Mouse (Mus musculus) neural tube, embryonic 14.5 days (tissue): ENCODE measurements around the gene 4930562C15Rik. TPM values are rescaled to one million over a fixed set of nuclear protein-coding genes. Genes with fewer than 3 reads are reported as not detected.

Experiments
- ATAC-seq: fragments of 200-750 bp; cut with Nextera tagmentation; 2 replicates; pipeline ENCODE4 v1.8.0; 2017; ENCODE audit warnings: low read depth, mild to moderate bottlenecking, moderate TSS enrichment, moderate library complexity
- H3K27ac ChIP-seq: fragments of 300-500 bp; sonication (generic); 2 replicates; pipeline ENCODE4 v1.5.1; 2014; ENCODE audit warnings: low read depth, mild to moderate bottlenecking, control low read depth, low read length, moderate library complexity, mixed read lengths
- H3K27me3 ChIP-seq: fragments of 300-500 bp; sonication (generic); 2 replicates; pipeline ENCODE4 v1.6.1; 2014; ENCODE audit warnings: low read length; ENCODE audit not compliant: control insufficient read depth, insufficient read depth
- H3K36me3 ChIP-seq: fragments of 300-500 bp; sonication (generic); 2 replicates; pipeline ENCODE4 v1.6.1; 2014; ENCODE audit warnings: low read length, mixed read lengths; ENCODE audit not compliant: control insufficient read depth, insufficient read depth
- H3K4me1 ChIP-seq: fragments of 300-500 bp; sonication (generic); 2 replicates; pipeline ENCODE4 v1.6.1; 2014; ENCODE audit warnings: low read length; ENCODE audit not compliant: control insufficient read depth, insufficient read depth
- H3K4me2 ChIP-seq: fragments of 300-500 bp; sonication (generic); 2 replicates; pipeline ENCODE4 v1.6.1; 2014; ENCODE audit warnings: mild to moderate bottlenecking, low read depth, low read length, control low read depth
- H3K4me3 ChIP-seq: fragments of 300-500 bp; sonication (generic); 2 replicates; pipeline ENCODE4 v1.5.1; 2014; ENCODE audit warnings: low read depth, low read length, control low read depth, mixed read lengths
- H3K9ac ChIP-seq: fragments of 300-500 bp; sonication (generic); replicated peaks from 2 replicates; pipeline ENCODE4 v1.6.1; 2014; ENCODE audit warnings: low read depth, mild to moderate bottlenecking, control low read depth, low read length, mixed read lengths
- H3K9me3 ChIP-seq: fragments of 300-500 bp; sonication (generic); 2 replicates; pipeline ENCODE4 v1.6.1; 2016; ENCODE audit warnings: low read length; ENCODE audit not compliant: control insufficient read depth
- WGBS: fragments of 180-500 bp; shearing (Covaris S2); extraction: QIAGEN DNeasy Blood & Tissue Kit; methylation state at CpG from one replicate; pipeline ENCODE4 v1.1.7; 2014; 5-methylcytosine and 5-hydroxymethylcytosine counted together
- polyA plus RNA-seq: library from polyadenylated mRNA; unstranded; fragments of >200 nt; fragmentation: Nextera tagmentation; extraction: Ambion mirVana; gene quantifications from 2 replicates; pipeline ENCODE4 v1.2.1, GENCODE M21; 2014

The 4930562C15Rik gene
- polyA plus RNA-seq, 1 experiment from 2014 or later, result 0.86 TPM

GRCm38 (mm10) chr16:4881400-4882351, 46.5 kb downstream of the 4930562C15Rik start:
- no peaks in the 10 kb centered on the region for H3K27me3 ChIP-seq
- 77% methylated on average over 10 of the region's 10 CpGs for WGBS

GRCm38 (mm10) chr16:4884930-4885329, 49.7 kb downstream of the 4930562C15Rik start:
- Histone ChIP-seq H3K9me3 (no peaks in the 10 kb centered on the region), H3K4me2 (peak overlapping the region; percentile 77; the same call in 1 of the 2 replicates), H3K27ac (no peak overlapping the region; the same call in 1 of the 2 replicates), H3K9ac (no peak overlapping the region), H3K4me3 (no peak overlapping the region), H3K36me3 (no peaks in the 10 kb centered on the region), H3K4me1 (peaks cover 31% of the 10 kb centered on the region), H3K27me3 (no peaks in the 10 kb centered on the region)
- no peak for ATAC-seq
- 92% methylated on average over 10 of the region's 10 CpGs for WGBS

More at GRCm38 (mm10) chr16:4881400-4882351, 46.5 kb downstream of the 4930562C15Rik start:
- peak overlapping the region; percentile 90 for H3K9ac ChIP-seq
- H3K9me3 ChIP-seq, result no peaks in the 10 kb centered on the region
- peak overlapping the region; percentile 97 for H3K4me2 ChIP-seq
- 0 out of 2 replicates have a peak, but pooled peaks cover 1% of the 10 kb centered on the region for H3K36me3 ChIP-seq
- H3K4me1 ChIP-seq, result peaks cover 20% of the 10 kb centered on the region
- no peak for ATAC-seq
- H3K27ac ChIP-seq, result peak overlapping the region; percentile 99; the same call in 1 of the 2 replicates
- peak overlapping the region; percentile 75 for H3K4me3 ChIP-seq

GRCm38 (mm10) chr16:4885760-4886689, 50.8 kb downstream of the 4930562C15Rik start, which contains the start of gene Mgrn1:
Mgrn1 (plus strand) TSS chr16:4886249.
- H3K27me3 ChIP-seq, result no peaks in the 10 kb centered on the region
- H3K4me1 ChIP-seq, result peaks cover 31% of the 10 kb centered on the region
- peak within 1 kb of the TSS; percentile 77 for H3K4me2 ChIP-seq
- no peaks in the 10 kb centered on the region for H3K9me3 ChIP-seq
- H3K36me3 ChIP-seq, result no peaks in the 10 kb centered on the region
- H3K9ac ChIP-seq, result peak within 1 kb of the TSS; percentile 80
- under 1% methylated on average over 68 of the region's 74 CpGs for whole genome bisulfite sequencing
- peak; percentile 87 for ATAC-seq
- H3K27ac ChIP-seq, result peak within 1 kb of the TSS; percentile 55
- H3K4me3 ChIP-seq, result peak within 1 kb of the TSS; percentile 96

- 3% methylated on average over 8 of the region's 8 CpGs for WGBS
- H3K27ac ChIP-seq, result peak overlapping the region; percentile 55
- peak overlapping the region; percentile 77 for H3K4me2 ChIP-seq
- peak overlapping the region; percentile 80 for H3K9ac ChIP-seq
- no peaks in the 10 kb centered on the region for H3K36me3 ChIP-seq
- H3K9me3 ChIP-seq, result no peaks in the 10 kb centered on the region
- no peak for ATAC-seq
- H3K27me3 ChIP-seq, result no peaks in the 10 kb centered on the region
- peak overlapping the region; percentile 96 for H3K4me3 ChIP-seq
- H3K4me1 ChIP-seq, result peaks cover 29% of the 10 kb centered on the region
These were observed 51.4 kb downstream of the 4930562C15Rik start for GRCm38 (mm10) chr16:4886690-4887020.

GRCm38 (mm10) chr16:4890201-4890709, 55.0 kb downstream of the 4930562C15Rik start:
- no peak overlapping the region for H3K4me3 ChIP-seq

GRCm38 (mm10) chr16:4892171-4892570, 57.0 kb downstream of the 4930562C15Rik start:
- Histone ChIP-seq H3K4me3 (no peak overlapping the region), H3K27me3 (no peaks in the 10 kb centered on the region), H3K9me3 (no peaks in the 10 kb centered on the region), H3K4me2 (no peak overlapping the region), H3K36me3 (no peaks in the 10 kb centered on the region), H3K27ac (no peak overlapping the region), H3K9ac (no peak overlapping the region), H3K4me1 (peaks cover 19% of the 10 kb centered on the region)
- WGBS, result 91% methylated on average over 6 of the region's 6 CpGs
- no peak for ATAC-seq

More at GRCm38 (mm10) chr16:4890201-4890709, 55.0 kb downstream of the 4930562C15Rik start:
- ATAC-seq, result no peak
- H3K27ac ChIP-seq, result no peak overlapping the region
- 74% methylated on average over 4 of the region's 4 CpGs for WGBS
- H3K36me3 ChIP-seq, result no peaks in the 10 kb centered on the region
- no peaks in the 10 kb centered on the region for H3K9me3 ChIP-seq
- H3K9ac ChIP-seq, result no peak overlapping the region
- H3K4me2 ChIP-seq, result no peak overlapping the region
- H3K4me1 ChIP-seq, result peaks cover 25% of the 10 kb centered on the region
- no peaks in the 10 kb centered on the region for H3K27me3 ChIP-seq

GRCm38 (mm10) chr16:4894201-4894908, 59.1 kb downstream of the 4930562C15Rik start:
- WGBS, result 82% methylated on average over 7 of the region's 7 CpGs
- Histone ChIP-seq H3K27ac (no peak overlapping the region), H3K27me3 (no peaks in the 10 kb centered on the region), H3K36me3 (no peaks in the 10 kb centered on the region), H3K4me3 (no peak overlapping the region), H3K9me3 (no peaks in the 10 kb centered on the region), H3K4me1 (peaks cover 2% of the 10 kb centered on the region; the same call in 1 of the 2 replicates), H3K4me2 (no peak overlapping the region), H3K9ac (no peak overlapping the region)
- no peak for ATAC-seq
